Mouse (Mus musculus): ENCODE data around the gene Kmt5c.
"Not testable (repeated sequence)": the region's sequence is repeated elsewhere in the genome, so short reads cannot be mapped to it uniquely, and the experiment has no call there.

Gene Kmt5c

GRCm38 (mm10) chr7:4792278-4793212, 52.6 kb downstream of the Kmt5c start, which contains the start of gene Rpl28:
Gene Rpl28, plus strand, starts transcription at chr7:4792874.
- DNase-seq (ENCODE audit: low read depth, low spot score), result peak; percentile 97

GRCm38 (mm10) chr7:4793248-4793647, 53.3 kb downstream of the Kmt5c start:
- not testable (repeated sequence) for H3K36me3 ChIP-seq (ENCODE audit: control insufficient read depth, insufficient read depth, low read length, poor library complexity, severe bottlenecking); DNase-seq (ENCODE audit: low read depth, low spot score); H3K27me3 ChIP-seq (ENCODE audit: control insufficient read depth, insufficient read depth, low read length, poor library complexity, severe bottlenecking)

More at GRCm38 (mm10) chr7:4792278-4793212, 52.6 kb downstream of the Kmt5c start, which contains the start of gene Rpl28:
- Histone ChIP-seq H3K36me3 (ENCODE audit: control insufficient read depth, insufficient read depth, low read length, poor library complexity, severe bottlenecking) (peaks cover 5% of the 10 kb centered on the region), H3K27me3 (ENCODE audit: control insufficient read depth, insufficient read depth, low read length, poor library complexity, severe bottlenecking) (no peaks in the 10 kb centered on the region)

- no peak for DNase-seq (ENCODE audit: low read depth, low spot score)
- Histone ChIP-seq H3K27me3 (ENCODE audit: control insufficient read depth, insufficient read depth, low read length, poor library complexity, severe bottlenecking) (no peaks in the 10 kb centered on the region), H3K36me3 (ENCODE audit: control insufficient read depth, insufficient read depth, low read length, poor library complexity, severe bottlenecking) (peaks cover 5% of the 10 kb centered on the region)
Observed at GRCm38 (mm10) chr7:4793674-4794073, 53.8 kb downstream of the Kmt5c start.

- no peak for DNase-seq (ENCODE audit: low read depth, low spot score)
- H3K36me3 ChIP-seq (ENCODE audit: control insufficient read depth, insufficient read depth, low read length, poor library complexity, severe bottlenecking), result peaks cover 5% of the 10 kb centered on the region
- H3K27me3 ChIP-seq (ENCODE audit: control insufficient read depth, insufficient read depth, low read length, poor library complexity, severe bottlenecking), result no peaks in the 10 kb centered on the region
Observed at GRCm38 (mm10) chr7:4794631-4795168, 54.8 kb downstream of the Kmt5c start.

GRCm38 (mm10) chr7:4795767-4796433, 56.0 kb downstream of the Kmt5c start:
- Histone ChIP-seq H3K27me3 (ENCODE audit: control insufficient read depth, insufficient read depth, low read length, poor library complexity, severe bottlenecking) (no peaks in the 10 kb centered on the region), H3K36me3 (ENCODE audit: control insufficient read depth, insufficient read depth, low read length, poor library complexity, severe bottlenecking) (peaks cover 5% of the 10 kb centered on the region)
- DNase-seq (ENCODE audit: low read depth, low spot score), result peak; percentile 64
